Mouse (Mus musculus): ENCODE data around the gene March6.

Gene March6

GRCm38 (mm10) chr15:31542013-31542958 is 11.4 kb upstream of the March6 start:
- DNase-seq, result no peak

GRCm38 (mm10) chr15:31540513-31540802 is 9.6 kb upstream of the March6 start:
- no peak for DNase-seq

- DNase-seq, result no peak
These were observed 9.0 kb upstream of the March6 start for GRCm38 (mm10) chr15:31539643-31540512.

GRCm38 (mm10) chr15:31538346-31538745 is 7.5 kb upstream of the March6 start:
- DNase-seq, result no peak

- DNase-seq, result no peak
These were observed 6.9 kb upstream of the March6 start for GRCm38 (mm10) chr15:31537706-31538105.

- no peak for DNase-seq
These were observed 5.3 kb upstream of the March6 start for GRCm38 (mm10) chr15:31536051-31536737.

GRCm38 (mm10) chr15:31535259-31535855 is 4.5 kb upstream of the March6 start:
- DNase-seq, result no peak

GRCm38 (mm10) chr15:31534421-31535258 is 3.8 kb upstream of the March6 start:
- DNase-seq, result no peak

- DNase-seq, result no peak
These were observed 2.7 kb upstream of the March6 start for GRCm38 (mm10) chr15:31533529-31533928.

GRCm38 (mm10) chr15:31532331-31533021 is 1.6 kb upstream of the March6 start:
- DNase-seq, result no peak

- no peak for DNase-seq
These were observed 835 bp upstream of the March6 start for GRCm38 (mm10) chr15:31531446-31532330.

- peak; percentile 46 to 51 for DNase-seq
These were observed 818 bp downstream of the March6 start for GRCm38 (mm10) chr15:31529811-31530658.

- DNase-seq, result no peak
These were observed 1.8 kb downstream of the March6 start for GRCm38 (mm10) chr15:31529103-31529502.

GRCm38 (mm10) chr15:31528477-31528876 is 2.4 kb downstream of the March6 start:
- no peak for DNase-seq

GRCm38 (mm10) chr15:31526463-31526862 is 4.4 kb downstream of the March6 start:
- DNase-seq, result no peak

- no peak for DNase-seq
These were observed 11.9 kb downstream of the March6 start for GRCm38 (mm10) chr15:31519000-31519399.

- DNase-seq, result no peak
These were observed 12.5 kb downstream of the March6 start for GRCm38 (mm10) chr15:31518371-31518770.

GRCm38 (mm10) chr15:31517186-31517585 is 13.7 kb downstream of the March6 start:
- no peak for DNase-seq

- no peak for DNase-seq
These were observed 19.1 kb downstream of the March6 start for GRCm38 (mm10) chr15:31511795-31512194.
